Mouse (Mus musculus): ENCODE measurements around the gene Plcl1. TPM values are rescaled to one million over a fixed set of nuclear protein-coding genes. Genes with fewer than 3 reads are reported as not detected.

Gene Plcl1
- 3.5 and 4.6 TPM in 2 replicates for polyA plus RNA-seq (2015; fragmentation: Nextera tagmentation; extraction: Ambion mirVana)

DNA sequence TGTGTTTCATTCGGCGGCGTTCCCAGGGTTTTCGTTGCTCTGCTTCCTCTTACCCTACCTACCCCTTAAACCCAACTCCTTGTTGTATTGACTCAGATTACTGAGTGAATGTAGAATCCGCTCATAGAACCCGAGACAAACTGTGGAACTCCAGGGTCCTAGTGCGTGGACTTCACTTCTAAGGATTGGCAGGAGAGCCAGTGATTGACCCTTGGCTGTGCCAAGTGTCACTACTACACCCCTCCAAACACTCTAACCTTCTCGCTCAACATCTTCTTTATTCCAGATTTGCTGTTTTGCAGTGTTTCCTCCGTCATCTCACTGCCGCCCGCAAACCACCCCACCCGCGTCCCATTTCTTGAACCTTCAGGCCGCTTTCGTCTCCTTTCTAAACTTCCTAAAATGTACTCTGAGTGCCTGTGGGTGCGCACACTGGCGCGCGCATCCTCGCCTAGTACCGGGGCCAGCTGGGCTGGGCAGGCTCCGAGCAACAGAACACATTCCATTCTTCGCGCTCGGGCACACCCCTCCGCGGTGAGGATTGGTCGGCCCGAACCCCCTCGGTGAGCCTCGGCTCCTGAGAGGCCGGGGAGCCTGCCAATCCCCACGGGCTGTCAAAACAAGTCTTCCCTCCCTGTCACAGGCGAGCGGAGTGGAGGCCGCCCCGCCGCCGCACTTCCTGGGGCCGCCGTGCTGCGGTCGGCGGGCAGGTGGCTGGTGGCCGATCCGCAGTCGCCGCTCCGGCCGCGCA lies at the start of gene Plcl1:
Gene Plcl1, plus strand, starts transcription at position 650 of the 751 bp plus-strand sequence.

DNA sequence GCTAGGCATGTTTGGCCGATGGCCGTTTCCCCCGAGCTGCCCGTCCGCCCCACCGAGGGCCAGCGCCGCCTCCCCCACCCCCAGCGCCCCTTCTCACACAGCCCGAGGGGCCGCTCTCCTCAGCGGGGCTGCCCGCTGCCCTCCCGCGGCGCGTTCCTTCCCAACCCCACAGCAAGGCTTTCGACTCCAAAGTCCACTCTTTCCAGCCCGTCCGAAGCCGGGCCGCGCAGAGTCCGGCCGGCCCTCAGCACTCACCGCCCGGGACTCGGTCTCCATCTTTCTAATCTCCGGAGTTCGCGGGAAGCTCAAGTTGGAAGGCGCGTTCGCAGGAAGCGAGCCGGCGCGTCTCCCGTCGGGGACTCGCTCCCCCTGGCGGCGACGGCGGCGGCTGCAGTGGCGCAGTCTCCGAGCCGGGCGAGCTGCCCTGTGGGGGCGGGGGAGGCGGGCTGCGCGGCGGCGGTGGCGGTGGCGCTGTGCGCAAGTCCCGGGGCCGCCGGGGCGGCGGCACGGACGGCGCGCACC lies 42.6 kb upstream of the Plcl1 start, which contains the start of gene Boll:
Gene Boll, minus strand, starts transcription at position 426 of the 522 bp plus-strand sequence.

Other genes starting within 250 kb of the Plcl1 start
- 4.4 and 5.0 TPM in 2 replicates for gene Rftn2, start 179.1 kb upstream of the Plcl1 start, polyA plus RNA-seq (2015; fragmentation: Nextera tagmentation; extraction: Ambion mirVana)
- 1.4 and 1.7 TPM in 2 replicates for gene Mars2, start 168.7 kb upstream of the Plcl1 start, polyA plus RNA-seq (2015; fragmentation: Nextera tagmentation; extraction: Ambion mirVana)
- not detected in 2 replicates for gene Boll, start 42.5 kb upstream of the Plcl1 start, polyA plus RNA-seq (2015; fragmentation: Nextera tagmentation; extraction: Ambion mirVana)